Mouse (Mus musculus) ovary, postnatal 14 days (tissue): ENCODE data around the gene Stk32c.

Experiments used
- DNase-seq: peaks from one replicate; pipeline ENCODE4 v3.0.0; 2022; ENCODE audit warnings: low spot score

The Stk32c gene

DNA sequence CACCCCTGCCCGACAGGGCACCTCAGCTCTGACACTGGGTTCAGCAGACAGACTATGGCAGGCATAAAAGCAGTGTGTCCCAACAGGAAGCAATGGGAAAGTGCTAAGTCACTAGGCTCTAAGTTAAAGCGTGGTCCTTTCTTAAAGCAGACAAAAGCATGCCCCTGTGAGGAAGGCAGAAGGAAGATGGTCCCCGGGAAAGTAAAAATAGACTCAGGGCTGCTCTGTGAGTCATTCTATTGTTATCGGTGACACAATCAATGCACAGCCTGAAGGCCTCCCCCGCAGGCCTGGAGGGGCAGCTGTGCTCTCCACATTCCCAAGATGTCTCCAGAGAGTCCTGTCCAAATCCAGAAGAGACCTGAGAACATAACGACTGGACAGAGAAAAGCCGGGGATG is 67.2 kb downstream of the Stk32c start:
- no peak for DNase-seq

DNA sequence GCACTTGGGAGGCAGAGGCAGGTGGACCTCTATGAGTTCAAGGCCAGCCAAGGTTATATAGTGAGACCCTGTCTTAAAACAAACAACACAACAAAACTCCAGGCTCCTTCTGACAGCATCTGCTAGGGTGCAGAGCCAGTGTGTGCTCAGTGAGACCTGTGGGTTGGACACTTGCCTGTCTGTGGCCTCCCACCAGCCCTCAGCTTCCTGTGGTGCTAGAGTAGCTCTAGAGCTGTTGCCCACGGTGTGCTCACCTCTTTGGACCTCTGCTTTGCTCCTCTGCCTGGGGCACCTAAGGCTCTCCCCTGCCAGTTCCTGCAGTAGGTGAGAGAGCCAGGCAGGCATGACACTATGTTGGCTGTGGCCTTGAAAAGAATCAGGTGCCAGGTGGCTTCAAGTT is 69.3 kb downstream of the Stk32c start:
- no peak for DNase-seq

DNA sequence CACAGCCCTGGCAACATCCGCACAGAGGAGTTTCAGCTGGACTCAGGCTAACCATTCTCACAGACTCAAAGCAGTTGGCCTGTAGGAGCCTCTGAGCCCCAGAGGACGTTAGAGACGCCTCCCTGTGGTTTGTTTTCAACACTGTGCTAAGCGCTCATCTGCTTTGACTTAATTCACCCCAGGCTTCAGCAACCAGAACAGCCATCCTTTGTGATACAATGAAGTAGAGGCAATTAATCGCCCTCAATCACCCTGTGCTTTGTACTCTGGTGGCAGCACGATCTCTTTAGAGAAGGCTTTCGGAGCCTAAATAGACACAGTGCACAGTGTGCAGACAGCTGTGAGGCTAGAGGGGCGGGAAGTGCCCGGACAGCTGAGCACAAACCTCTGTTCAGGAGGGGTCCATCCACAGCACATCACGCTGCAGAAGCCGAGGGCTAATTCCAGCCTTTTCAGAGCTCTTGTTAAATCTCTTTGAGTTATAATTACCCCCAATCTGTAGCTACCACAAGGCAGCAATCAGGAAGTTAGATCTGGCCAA is 73.1 kb downstream of the Stk32c start:
- DNase-seq: no peak

DNA sequence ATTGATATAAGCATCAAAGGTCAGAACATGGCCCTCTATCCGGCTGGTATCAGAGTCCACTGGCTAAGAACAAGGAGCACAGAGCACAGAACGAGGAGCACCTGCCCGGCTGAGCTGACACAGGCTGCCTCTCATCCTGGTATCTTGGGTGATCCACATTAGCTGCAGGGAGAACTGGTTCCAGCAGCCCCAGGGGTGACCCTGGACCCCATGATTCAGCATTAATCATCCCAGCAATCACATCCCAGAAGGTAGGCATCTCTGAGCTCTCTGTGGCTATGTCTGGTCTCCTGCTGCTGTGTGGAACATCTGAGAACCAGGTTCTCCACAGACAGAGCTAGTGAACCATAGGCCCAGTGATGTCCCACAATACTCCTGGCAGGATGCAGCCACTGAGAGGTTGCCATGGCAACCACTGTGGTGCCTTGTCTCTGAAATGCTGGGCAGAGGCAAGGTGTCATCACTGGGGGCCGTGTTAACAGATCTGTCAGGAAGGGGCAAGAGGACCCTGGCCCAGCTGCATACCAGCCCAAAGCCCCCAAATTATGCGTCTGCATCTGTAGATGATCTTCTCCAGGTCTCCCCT is 76.1 kb downstream of the Stk32c start:
- DNase-seq: no peak

DNA sequence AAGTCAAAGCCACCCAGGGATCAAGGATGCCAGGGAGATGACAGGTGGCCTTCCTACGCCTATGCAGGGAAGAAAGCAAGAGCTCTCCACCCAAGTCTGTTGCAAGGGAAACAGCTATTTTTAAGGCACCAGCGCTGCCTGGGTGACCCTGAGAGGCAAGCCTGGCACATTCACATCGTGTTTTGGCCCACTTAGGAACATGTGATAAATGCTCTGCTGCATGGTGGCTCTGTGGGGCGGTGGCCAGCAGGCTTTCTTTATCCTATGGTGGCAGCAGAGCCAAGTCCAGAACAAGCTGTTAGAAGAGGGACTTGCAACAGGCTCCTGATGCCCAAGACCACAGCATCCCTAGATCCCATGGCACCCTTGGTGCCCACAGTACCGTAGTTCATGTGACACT is 77.9 kb downstream of the Stk32c start:
- DNase-seq: no peak

DNA sequence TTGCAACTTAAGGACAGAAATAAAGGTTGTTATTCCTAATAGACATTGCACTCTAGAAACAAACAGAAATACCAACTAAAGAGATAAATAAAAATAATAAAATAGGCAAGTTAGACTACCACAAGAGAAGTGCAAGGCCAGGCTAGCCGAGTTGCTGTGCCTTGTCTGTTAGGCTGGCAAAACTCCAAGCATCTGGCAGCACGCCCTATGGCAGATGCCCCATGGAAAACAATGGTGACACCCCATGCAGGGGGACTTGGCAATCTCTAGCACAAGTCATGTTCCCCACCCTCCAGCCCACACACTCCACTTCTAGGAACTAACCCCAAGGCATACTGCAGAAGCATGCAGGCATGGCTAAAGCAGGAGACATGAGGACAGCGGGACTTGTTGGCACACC is 79.7 kb downstream of the Stk32c start:
- DNase-seq: no peak

DNA sequence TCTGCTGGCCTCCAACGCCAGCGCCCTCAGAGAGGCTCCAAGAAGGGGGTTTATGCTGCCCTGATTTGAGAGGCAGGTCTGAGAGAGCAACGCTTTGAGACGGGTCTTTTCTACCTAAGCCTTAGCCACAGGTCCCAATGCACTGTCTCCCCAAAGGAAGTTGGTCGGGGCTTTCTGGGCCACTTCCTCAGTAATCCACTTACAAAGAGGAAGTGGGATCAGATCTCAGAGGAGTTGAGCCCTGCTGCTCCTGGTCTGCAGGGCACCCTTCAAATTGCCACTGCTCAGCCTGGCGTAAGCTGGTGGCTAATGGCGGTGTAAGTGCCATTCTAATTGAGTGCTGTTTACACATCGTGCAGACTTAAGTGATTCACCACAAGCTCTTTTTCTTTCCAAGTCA is 81.6 kb downstream of the Stk32c start:
- DNase-seq: no peak

DNA sequence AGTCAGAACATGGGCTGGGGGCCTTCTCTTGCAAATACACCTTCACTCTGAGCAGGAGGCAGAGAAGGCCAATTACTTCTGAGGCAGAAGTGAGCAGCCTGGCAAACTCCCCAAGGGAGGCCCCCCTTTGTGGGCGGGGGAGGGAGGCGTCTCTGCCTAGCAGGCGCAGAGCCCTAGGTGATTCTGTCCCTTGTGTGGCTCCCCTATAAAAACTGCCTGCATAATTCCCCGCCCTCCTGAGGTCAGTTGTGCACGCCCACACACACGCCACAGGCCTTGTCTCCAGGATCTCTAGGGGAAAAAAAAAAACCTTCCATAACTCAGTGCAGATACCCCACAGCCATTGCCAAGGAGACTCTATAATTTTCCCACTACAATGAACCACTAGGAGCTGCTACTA is 82.7 kb downstream of the Stk32c start:
- DNase-seq: no peak

DNA sequence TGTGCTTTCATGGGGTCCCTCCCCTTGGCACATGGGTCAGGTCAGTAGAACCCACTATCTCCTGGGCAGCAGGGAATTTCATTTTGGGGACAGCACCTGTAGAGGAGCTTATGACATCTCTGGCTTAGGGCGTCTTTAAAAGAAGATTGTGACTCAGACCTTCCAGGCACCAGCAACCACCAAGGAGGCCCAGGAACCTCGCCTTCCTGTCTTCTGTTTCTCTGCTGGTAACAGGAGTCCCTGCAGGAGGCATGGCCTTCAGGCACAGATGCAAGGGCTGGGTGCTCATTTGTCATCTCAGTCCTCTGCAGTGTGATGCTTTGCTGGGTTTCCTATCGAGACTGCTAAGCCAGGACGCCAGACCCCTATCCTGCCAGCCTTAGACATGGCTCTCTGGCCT is 84.1 kb downstream of the Stk32c start:
- no peak for DNase-seq

DNA sequence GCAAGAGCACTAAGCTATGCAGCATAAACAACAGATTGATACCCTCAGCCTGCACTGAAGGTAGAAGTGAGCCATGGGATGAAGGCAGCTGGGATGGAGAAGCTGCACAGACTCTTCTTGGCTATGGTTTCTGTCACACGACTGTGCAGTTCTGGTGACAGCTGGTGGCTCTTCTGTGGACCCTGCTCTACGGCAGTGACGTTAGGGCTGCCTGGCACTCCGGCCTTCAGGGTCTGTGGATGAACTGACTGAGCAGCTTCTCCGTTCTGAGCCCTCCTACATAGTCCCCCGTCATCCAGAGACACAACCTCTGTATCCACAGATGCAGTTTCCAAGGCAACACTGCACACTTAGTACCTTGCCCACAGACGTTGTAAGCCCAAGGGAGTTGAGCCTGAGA is 86.6 kb downstream of the Stk32c start:
- DNase-seq: no peak

DNA sequence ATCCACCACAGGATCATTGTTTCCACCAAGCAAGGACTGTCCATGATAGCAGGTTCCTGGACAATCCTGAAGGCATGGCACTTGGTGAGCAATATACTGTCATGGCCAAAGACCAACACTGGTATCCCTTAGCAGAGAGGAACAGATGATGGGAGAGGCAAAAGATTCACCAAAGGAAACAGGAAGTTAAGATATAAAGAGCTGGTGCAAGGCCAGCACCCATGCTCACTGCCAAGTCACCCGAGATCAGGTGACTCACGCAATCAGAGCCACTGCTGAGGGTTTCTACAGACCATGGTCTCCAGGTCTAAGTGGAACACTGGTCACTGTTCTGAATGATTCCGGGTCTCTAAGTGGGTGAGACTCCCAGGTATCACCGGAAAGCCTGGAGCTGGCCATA is 87.2 kb downstream of the Stk32c start:
- no peak for DNase-seq

DNA sequence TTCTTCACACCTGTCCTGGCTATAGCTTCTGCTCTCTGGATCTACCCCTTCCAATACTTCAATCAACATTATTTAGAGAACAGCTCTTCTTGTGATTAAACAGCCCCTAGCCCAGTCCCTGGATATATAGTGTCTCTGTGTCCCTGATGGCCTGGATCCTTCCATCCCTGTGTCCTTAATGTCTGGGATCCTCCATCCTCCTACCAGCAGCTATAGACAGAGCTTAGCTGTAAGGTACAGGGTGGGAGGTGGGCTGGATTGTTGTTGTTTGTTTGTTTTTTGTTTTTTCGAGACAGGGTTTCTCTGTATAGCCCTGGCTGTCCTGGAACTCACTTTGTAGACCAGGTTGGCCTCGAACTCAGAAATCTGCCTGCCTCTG is 93.3 kb downstream of the Stk32c start:
- DNase-seq: no peak

DNA sequence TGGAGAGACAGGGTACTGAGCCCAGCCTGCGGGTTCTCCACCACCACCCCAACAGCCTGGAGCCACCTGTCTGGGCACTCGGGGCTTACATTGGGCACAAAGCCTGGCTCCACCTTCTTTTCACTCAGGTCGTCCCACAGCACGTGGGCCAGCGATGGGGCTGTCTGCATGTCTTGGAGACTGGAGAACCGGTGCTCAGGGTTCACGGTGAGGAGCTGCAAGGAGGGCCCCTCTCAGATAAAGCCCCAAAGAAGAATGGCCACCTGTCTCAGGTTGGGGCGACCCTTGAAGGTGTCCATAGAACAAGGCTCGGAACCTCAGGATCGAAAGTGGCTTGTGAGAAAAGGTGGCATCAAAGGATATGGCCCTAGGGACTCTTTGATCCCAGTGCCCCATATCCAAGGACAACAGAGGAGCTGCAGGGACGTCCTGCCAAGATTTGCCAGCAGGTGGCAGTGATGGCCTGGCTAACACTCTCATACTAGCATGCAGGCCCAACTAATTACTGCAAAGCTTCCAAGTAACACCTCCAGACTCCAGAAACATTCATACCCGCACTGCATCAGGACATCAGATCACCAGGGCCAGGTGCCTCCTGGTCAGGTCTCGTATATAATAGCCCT is 93.8 kb downstream of the Stk32c start:
- peak; percentile 80 for DNase-seq

DNA sequence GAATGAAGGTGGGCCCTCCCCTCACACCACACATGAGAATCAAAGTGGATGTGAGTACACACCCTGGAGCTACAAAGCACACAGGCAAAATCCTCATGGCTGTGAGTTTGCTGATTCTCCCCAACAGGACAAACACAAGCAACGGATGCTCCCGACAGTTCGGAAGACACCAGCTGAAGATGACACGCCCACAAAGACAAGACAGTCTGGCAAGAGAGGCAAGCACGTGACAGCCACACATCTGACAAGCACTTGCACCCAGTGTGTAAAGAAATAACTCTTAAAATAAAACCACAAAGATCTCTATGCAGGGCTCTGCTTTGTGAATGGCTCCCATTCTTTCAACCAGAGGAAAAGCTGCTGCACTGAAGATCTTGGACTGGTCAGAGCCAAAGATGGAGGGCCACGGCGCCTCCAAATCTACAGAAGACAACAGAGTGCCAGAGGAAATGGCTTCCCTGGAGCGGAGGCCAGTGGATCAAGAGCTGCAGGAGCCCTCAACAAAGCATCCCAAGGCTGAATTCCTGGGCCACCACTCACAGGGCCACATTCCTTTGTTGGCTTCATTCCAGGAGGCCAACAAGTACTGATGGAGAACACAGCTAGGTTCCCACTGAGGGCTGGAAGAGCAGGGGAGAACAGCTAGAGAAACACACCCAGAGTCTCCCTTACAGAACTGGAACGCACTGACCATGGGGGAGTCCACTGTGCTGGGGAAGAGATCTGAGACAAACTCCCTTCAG is 105.0 kb downstream of the Stk32c start:
- DNase-seq: no peak

DNA sequence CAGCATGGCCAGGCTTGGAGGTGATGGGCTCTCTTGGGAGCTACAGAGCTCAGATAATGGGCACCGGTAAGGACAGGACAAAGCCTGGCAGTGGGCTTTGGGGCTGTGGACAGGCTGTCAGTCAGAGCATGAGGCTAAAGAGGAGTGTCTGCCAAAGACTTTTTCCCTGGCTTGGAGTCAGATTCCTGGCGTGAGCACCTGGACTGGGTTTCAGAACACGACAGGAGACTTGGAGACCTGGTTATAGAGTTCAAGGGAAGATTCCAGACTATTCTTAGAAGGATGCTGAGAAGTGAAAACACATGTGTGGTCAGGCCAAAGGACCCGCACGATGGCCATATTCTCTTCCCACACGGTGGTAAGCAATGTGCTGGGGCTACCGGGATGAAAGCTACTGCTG is 107.4 kb downstream of the Stk32c start:
- DNase-seq: no peak

DNA sequence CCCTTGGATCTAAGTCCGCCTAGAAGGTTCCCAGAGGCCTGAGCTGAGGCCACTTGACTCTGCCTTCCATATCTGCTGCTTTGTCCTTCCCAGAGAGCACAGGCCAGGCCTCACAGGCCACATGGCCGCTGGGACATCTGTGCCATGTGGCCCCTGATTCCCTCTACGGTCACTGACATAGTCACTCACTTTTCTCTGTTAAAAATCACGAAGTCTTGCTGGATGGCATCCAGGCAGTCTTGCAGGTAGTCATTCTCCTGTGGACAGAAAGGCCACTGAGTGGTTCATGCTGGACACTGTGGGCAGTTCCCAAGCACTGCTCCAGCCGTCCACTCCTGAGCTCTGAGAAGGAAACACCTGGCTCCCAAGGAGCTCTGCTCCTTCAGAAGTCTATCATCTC is 108.0 kb downstream of the Stk32c start:
- DNase-seq: no peak

DNA sequence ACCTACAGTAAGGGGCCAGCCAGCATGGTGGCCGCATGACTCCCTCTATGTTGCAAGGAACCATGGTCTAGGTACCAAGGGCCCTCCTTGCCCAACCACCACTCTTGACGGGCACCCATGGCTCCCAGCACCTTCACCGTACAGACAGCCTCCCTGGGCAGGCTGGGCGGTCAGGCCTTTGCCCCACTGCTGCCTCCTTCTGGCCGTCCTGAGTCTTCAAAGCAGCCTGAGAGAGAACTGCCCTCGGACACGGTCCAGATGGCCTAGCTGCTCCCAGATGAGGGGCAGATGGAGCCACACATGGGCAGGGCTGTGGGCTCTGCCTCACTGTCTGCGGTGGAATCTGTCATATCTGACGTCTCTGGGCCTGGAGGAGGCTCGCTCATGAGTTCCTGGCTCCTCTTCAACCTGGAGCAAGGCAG is 109.1 kb downstream of the Stk32c start:
- no peak for DNase-seq

DNA sequence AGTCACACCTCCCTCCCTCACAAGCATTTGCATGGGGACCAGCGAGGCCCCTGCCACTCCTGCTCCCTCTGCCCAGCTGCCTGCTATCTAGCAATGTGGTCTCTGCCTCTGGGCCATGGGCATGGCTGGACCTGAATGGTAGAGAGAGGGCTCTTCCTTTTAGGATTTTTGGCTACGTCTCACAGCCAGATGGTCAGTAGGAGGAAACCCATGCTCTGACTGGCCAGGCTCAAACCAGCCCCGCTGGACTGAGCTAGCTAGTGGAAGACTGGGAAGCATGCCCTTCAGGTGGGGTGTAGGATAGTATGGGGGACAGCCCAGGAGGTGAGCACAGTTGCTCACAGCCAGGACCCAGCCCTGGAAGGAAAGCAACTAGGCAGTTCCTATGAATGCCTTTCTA is 111.3 kb downstream of the Stk32c start:
- no peak for DNase-seq

DNA sequence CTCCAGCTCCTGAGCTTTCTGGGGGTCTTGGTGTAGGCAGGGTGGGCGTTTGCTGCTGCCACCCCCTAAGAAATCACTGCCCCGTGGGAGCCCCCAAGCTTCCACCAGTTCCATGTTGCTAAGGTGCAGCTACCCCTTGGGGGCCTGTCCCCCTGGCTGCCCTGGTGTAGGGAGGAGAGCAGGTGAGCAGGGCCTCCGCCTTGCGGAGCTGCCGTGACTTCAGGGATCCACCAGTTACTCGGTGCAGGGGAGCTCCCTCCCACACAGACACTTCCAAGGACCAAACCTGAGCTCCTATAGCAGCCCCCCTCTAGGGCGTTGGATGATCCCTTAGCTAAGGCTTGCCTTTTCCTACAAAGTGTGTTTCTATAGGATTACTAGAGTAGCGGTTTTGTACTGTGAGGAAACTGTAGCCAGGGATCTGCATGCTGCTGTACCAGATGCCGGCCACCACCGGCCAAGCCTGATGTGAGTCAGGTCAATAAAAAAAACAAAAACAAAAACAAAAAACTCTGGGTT is 111.8 kb downstream of the Stk32c start:
- no peak for DNase-seq

DNA sequence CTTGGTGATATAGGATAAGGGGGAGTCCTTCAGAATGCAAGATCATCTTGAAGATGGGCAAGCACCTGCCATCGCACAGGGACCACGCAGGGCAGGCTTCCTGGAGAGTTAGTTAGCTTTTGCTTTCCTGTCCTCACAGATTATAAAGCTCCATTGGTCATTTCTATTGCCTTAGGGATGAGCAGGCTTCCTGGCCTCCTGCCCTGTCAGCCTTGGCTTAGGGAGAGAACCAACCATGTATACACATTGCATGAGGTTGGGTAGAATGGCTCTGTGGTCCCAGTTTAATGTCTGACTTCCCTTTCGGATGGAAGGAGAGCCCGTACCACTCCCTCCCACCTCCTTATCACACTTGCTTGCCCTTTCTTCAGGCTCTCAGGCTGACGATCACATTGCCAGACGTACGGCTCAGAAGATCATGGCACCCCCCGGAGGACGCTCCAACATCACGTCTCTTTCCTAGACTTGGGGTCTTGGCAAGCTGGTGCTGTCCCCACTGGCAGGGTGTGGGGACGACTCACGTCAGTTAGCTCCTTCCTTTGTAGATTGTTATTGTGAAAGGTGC is 112.5 kb downstream of the Stk32c start:
- no peak for DNase-seq

DNA sequence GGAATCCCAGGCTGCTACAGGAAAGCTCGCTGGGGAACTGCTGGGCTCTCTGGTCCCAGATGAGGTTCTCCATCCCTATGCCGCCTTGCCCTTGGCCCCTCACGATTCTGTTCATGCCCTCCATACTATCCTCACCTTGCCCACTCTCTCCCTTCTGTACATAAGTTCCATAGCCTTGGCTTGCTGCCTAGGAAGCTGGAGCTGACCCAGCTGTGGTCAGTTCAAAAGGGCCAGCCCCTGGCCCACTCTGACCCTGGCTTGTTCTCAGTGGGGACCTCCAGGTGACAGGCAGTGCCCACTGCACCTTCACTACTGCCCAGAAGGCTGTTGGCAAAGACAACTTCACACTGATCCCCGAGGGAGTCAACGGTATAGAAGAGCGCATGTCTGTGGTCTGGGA is 116.7 kb downstream of the Stk32c start:
- no peak for DNase-seq

DNA sequence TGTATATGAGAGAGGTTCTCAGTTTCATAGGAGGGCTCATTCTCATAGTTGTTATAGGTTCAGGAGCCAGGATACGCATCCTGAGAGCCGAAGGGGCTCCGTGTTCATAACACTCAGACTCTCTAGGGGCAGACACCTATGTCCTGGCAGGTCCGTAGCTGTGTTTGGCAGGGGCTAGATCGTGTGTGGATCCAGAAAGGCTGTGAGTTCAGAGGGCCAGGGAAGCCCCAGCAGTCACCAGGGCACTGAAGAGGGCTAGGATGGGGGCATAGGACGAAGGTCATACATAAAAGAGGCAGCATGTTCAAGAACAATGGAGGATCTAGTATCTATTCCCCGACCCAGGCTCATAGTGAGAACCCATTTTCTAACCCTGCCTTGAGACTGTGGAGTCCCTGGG is 117.8 kb downstream of the Stk32c start:
- no peak for DNase-seq

DNA sequence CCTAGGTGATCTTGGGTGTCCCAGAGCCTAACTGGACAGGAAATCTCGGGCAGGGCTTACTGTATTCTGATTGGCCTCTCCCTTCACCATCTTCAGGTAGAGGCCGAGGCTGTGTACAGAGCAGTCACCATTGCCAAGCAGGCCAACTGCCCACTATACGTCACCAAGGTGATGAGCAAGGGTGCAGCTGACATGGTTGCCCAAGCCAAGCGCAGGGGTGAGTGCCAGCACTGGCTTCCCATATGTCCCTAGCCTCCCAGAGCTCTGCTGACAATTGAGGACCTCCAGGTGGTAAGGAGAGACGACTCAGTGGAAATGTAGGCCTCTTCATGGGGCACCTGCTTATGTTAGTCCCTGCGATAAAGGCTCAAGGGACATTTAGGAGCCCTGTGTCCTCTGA is 118.3 kb downstream of the Stk32c start:
- DNase-seq: no peak
